In genomic region chr8:57010318-57011024, GRCm38 (mm10) we compare ENCODE assay signal across 25 mouse cellular contexts.
"Had no signal": no experiment of that assay in that cellular context is flagged by ENCODE, and none has a peak within 500 bp of the region (broad histone marks: within the 10 kb centered on the region; RNA-seq: fewer than 3 reads in every experiment).

No protein-coding gene starts in this region.

- H3K4me2 ChIP-seq: heart, embryonic 12.5 days; hindbrain, embryonic 12.5 days; hindbrain, embryonic 14.5 days; intestine, embryonic 15.5 days; kidney, embryonic 15.5 days; limb, embryonic 15.5 days; liver, embryonic 12.5 days had no signal

- DNase-seq: gastrocnemius, adult 2 months; gastrocnemius, postnatal 10 days; gastrocnemius, postnatal 25 days; heart, adult 18-20 months; heart, postnatal 4 days; kidney, adult 11 months; kidney, adult 2 months; kidney, adult 9 months; kidney, postnatal 14 days; kidney, postnatal 36 days; layer of hippocampus, adult 9-11 months; layer of hippocampus, postnatal 36 days had no signal

- H3K9ac ChIP-seq: heart, embryonic 12.5 days; hindbrain, embryonic 12.5 days; hindbrain, embryonic 14.5 days; intestine, embryonic 15.5 days; kidney, embryonic 15.5 days; limb, embryonic 15.5 days; liver, embryonic 12.5 days; liver, embryonic 14.5 days had no signal

- H3K4me1 ChIP-seq: hindbrain, embryonic 10.5 days; hindbrain, embryonic 12.5 days; intestine, embryonic 15.5 days; kidney, embryonic 15.5 days; limb, embryonic 15.5 days; liver, embryonic 12.5 days had no signal

- H3K27ac ChIP-seq: gastrocnemius, adult 2 months; heart, embryonic 10.5 days; hindbrain, embryonic 10.5 days; hindbrain, embryonic 12.5 days; hindbrain, embryonic 14.5 days; intestine, embryonic 15.5 days; kidney, embryonic 15.5 days; kidney, postnatal 0 days; limb, embryonic 15.5 days; liver, embryonic 12.5 days; liver, embryonic 14.5 days had no signal

- H3K9me3 ChIP-seq: heart, embryonic 10.5 days; heart, embryonic 12.5 days; hindbrain, embryonic 10.5 days; hindbrain, embryonic 12.5 days; intestine, embryonic 15.5 days; kidney, embryonic 15.5 days; limb, embryonic 15.5 days; liver, embryonic 12.5 days had no signal

- H3K4me3 ChIP-seq: gastrocnemius, adult 2 months; heart, embryonic 10.5 days; heart, embryonic 12.5 days; hindbrain, embryonic 10.5 days; hindbrain, embryonic 12.5 days; intestine, embryonic 15.5 days; kidney, embryonic 15.5 days; limb, embryonic 15.5 days; liver, embryonic 12.5 days had no signal

- ATAC-seq: hindbrain, embryonic 16.5 days; inflammation-experienced regulatory T-cells, adult 6 months; intestine, embryonic 15.5 days; liver, embryonic 12.5 days had no signal

- H3K36me3 ChIP-seq: heart, embryonic 10.5 days; heart, embryonic 12.5 days; hindbrain, embryonic 10.5 days; hindbrain, embryonic 12.5 days; intestine, embryonic 15.5 days; kidney, embryonic 15.5 days; limb, embryonic 15.5 days; liver, embryonic 12.5 days had no signal

- H3K27me3 ChIP-seq: heart, embryonic 12.5 days; hindbrain, embryonic 12.5 days; intestine, embryonic 15.5 days; kidney, embryonic 15.5 days; limb, embryonic 15.5 days; liver, embryonic 12.5 days had no signal
